Mouse (Mus musculus) spleen, adult 2 months (tissue): ENCODE data around the gene Olfr1261. TPM values are rescaled to one million over a fixed set of nuclear protein-coding genes. Genes with fewer than 3 reads are reported as not detected.

ENCODE experiments used
- DNase-seq, 2 experiments: peaks; one replicate each; pipeline versions ENCODE4 v3.0.0 to v3.0.0-alpha.2; 2012 to 2021; ENCODE audit warnings: low spot score in 2 of 2, low read depth in 1 of 2
- H3K27ac ChIP-seq: fragments of 200-500 bp; 2 replicates; pipeline ENCODE4 v1.5.1; 2012; ENCODE audit warnings: low read length, inconsistent platforms; ENCODE audit not compliant: insufficient read depth
- H3K27me3 ChIP-seq: fragments of 200-500 bp; 2 replicates; pipeline ENCODE4 v1.6.1; 2012; ENCODE audit warnings: mild to moderate bottlenecking, moderate library complexity, low read length, inconsistent platforms; ENCODE audit not compliant: control insufficient read depth, insufficient read depth
- H3K36me3 ChIP-seq: fragments of 200-500 bp; 2 replicates; pipeline ENCODE4 v1.6.1; 2012; ENCODE audit warnings: mild to moderate bottlenecking, low read length, inconsistent platforms; ENCODE audit not compliant: control insufficient read depth, insufficient read depth
- H3K4me1 ChIP-seq: fragments of 200-500 bp; 2 replicates; pipeline ENCODE4 v1.6.1; 2011; ENCODE audit warnings: inconsistent platforms; ENCODE audit not compliant: control insufficient read depth, insufficient read depth, insufficient read length
- H3K4me3 ChIP-seq: fragments of 200-500 bp; 2 replicates; pipeline ENCODE4 v1.5.1; 2011; ENCODE audit warnings: mild to moderate bottlenecking, inconsistent platforms; ENCODE audit not compliant: insufficient read depth, insufficient read length; ENCODE audit errors: extremely low read depth
- CTCF ChIP-seq: fragments of 200-500 bp; IDR thresholded peaks from 2 replicates; pipeline ENCODE4 v1.5.1; 2011; ENCODE audit warnings: mild to moderate bottlenecking, inconsistent platforms; ENCODE audit not compliant: insufficient read depth, insufficient read length, insufficient replicate concordance; ENCODE audit errors: extremely low read depth
- POLR2A ChIP-seq: fragments of 200-500 bp; IDR thresholded peaks from 2 replicates; pipeline ENCODE4 v1.6.1; 2011; ENCODE audit warnings: low read depth, low read length, inconsistent platforms
- WGBS: fragments of 180-500 bp; shearing (Covaris S2); methylation state at CpG from one replicate; pipeline ENCODE4 v1.1.7; 2018; 5-methylcytosine and 5-hydroxymethylcytosine counted together
- polyA plus RNA-seq: library from polyadenylated mRNA; depleted of rRNA; stranded (reverse); fragments of >200 nt; gene quantifications from 2 replicates; pipeline ENCODE4 v1.2.3, GENCODE M21; 2012; rRNA removed

Gene Olfr1261
- not detected in 2 replicates for polyA plus RNA-seq

DNA sequence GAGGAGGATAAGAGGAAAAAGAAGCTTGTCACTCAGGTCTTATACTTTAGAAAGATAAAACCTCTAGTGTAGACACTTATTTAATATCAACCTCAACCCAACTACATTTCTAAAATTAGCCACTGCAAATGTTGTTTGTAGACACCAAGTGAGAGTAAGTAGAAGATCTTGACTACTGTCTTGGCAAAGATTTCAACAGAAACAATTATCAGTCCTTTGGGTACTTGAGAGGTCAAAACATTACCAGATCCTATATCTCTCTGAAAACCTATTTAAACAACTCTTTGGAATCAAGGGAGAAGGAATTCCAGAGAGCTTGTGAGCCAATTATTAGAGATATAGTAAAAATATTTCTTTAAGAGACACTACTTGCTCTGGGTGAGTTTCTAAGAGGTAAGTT is at the start of gene Olfr1261:
TSS of gene Olfr1261 (plus strand) at position 301 of the 400 bp plus-strand sequence.
- H3K27me3 ChIP-seq: no peaks in the 10 kb centered on the region
- no peak within 1 kb of the TSS for H3K27ac ChIP-seq
- H3K36me3 ChIP-seq: no peaks in the 10 kb centered on the region
- no peaks in the 10 kb centered on the region for H3K4me1 ChIP-seq
- TF ChIP-seq CTCF (no peak), POLR2A (no peak)
- no peak for DNase-seq
- H3K4me3 ChIP-seq: no peak within 1 kb of the TSS

DNA sequence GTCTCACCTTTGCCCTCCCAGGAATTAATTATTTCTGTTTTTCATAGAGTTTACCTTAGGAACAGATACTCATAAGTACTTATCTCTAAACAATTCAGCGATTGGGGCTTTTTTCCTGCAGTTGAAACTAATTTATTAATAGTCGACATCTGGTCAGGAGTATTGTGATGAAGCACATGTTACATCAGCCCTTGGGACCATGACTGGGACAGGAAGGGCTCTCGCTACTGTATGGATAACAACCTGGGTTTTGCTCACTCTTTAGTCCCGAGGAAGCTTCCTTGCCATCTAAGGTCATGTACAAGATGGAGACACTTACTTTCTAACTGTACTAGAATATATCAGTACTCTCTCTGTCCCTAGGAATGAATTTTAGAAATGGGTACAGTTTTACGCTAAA is 42.5 kb upstream of the Olfr1261 start, which contains the start of gene Olfr1259:
TSS of gene Olfr1259 (minus strand) at position 101 of the 400 bp plus-strand sequence.
- Histone ChIP-seq H3K4me3 (no peak within 1 kb of the TSS), H3K27me3 (no peaks in the 10 kb centered on the region), H3K36me3 (no peaks in the 10 kb centered on the region), H3K4me1 (no peaks in the 10 kb centered on the region), H3K27ac (no peak within 1 kb of the TSS)
- TF ChIP-seq POLR2A: no peak
- no peak for TF ChIP-seq CTCF
- DNase-seq: no peak
- 84% methylated on average over 5 of the region's 5 CpGs for WGBS

DNA sequence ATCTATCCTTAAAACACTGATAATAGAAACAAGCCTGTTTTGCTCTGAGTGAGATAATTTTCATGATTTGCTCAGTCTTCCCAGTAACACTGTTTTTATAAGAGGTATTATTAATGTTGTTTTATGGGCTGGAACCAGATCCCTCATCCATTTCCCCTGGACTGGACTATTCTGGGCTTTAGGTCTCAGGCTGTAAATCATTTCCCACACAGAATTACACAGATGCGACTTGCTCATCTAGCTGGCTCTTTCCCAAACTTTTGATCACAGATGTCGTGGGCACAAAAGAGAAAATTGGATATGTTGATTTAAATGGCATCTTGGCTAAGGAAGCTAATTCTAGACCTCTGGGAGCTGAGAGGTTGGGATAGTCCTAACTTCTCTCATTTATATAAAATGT is 16.8 kb upstream of the Olfr1261 start, which contains the start of gene Olfr1260:
TSS of gene Olfr1260 (plus strand) at position 157 of the 400 bp plus-strand sequence.
- no peaks in the 10 kb centered on the region for H3K36me3 ChIP-seq
- no peak within 1 kb of the TSS for H3K27ac ChIP-seq
- WGBS: 66% methylated on average over 2 of the region's 2 CpGs
- no peak within 1 kb of the TSS for H3K4me3 ChIP-seq
- H3K27me3 ChIP-seq: no peaks in the 10 kb centered on the region
- DNase-seq: no peak
- H3K4me1 ChIP-seq: no peaks in the 10 kb centered on the region
- TF ChIP-seq CTCF (no peak), POLR2A (no peak)

DNA sequence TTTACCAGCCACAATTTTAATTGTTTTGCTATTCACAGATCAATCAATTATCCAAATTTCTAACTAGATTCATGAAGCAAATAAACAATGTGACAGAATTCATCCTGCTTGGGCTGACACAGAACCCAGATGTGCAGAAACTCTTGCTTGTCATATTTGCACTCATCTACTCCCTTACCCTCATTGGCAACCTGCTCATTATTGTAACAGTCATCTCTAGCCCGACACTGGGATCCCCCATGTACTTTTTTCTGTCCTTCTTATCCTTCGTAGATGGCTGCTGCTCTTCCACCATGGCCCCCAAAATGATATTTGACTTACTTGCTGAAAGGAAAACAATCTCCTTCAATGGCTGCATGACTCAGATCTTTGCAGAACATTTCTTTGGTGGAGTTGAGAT is 13.3 kb upstream of the Olfr1261 start:
- TF ChIP-seq POLR2A (no peak), CTCF (no peak)
- no peaks in the 10 kb centered on the region for H3K4me1 ChIP-seq
- no peaks in the 10 kb centered on the region for H3K27me3 ChIP-seq
- WGBS: 79% methylated on average over 2 of the region's 2 CpGs
- H3K4me3 ChIP-seq: no peak overlapping the region
- H3K27ac ChIP-seq: no peak overlapping the region
- no peak for DNase-seq
- H3K36me3 ChIP-seq: no peaks in the 10 kb centered on the region

DNA sequence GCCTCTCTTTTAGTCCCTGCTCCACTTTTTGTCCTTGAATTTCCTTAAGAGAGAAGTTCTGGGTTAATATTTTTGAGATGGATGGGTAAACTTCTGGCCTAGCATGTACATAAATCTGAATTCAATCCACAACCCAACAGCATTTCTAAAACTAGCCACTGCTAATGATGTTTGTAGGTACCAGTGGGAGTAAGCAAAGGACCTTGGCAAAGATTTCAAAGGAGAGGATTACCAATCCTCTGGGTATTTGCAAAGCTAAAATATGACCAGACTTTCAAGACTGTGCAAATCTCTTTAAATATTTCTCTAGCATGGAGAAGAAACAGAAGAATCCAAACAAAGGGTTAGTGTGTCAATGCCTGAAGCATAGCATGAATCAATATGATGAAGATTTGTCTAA is 8.8 kb downstream of the Olfr1261 start, which contains the start of gene Olfr1262:
TSS of gene Olfr1262 (plus strand) at position 301 of the 400 bp plus-strand sequence.
- Histone ChIP-seq H3K36me3 (no peaks in the 10 kb centered on the region), H3K4me1 (no peaks in the 10 kb centered on the region), H3K4me3 (no peak within 1 kb of the TSS), H3K27ac (no peak within 1 kb of the TSS), H3K27me3 (no peaks in the 10 kb centered on the region)
- no peak for DNase-seq
- TF ChIP-seq POLR2A: no peak
- no peak for TF ChIP-seq CTCF

DNA sequence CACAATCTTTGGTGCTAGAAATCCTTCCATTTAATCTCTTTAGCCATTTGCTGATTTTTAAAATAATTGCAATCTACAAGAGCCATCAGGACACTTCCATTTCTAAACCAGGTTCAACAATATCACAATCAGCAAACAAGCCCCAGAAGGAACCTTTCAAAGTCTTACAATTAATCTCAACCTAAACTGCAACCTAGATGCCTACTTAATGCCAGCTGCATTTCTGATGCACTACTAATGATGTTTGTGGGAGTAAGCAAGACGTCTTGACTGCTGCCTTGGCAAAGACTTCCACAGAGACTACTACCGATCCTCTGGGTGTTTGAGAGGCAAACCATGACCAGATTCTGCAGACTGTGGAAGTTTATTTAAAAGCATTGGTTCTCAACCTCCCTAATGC is 20.8 kb downstream of the Olfr1261 start, which contains the start of gene Olfr1263:
TSS of gene Olfr1263 (plus strand) at position 301 of the 400 bp plus-strand sequence.
- no peaks in the 10 kb centered on the region for H3K4me1 ChIP-seq
- no peaks in the 10 kb centered on the region for H3K36me3 ChIP-seq
- TF ChIP-seq POLR2A: no peak
- TF ChIP-seq CTCF: no peak
- no peak within 1 kb of the TSS for H3K4me3 ChIP-seq
- 91% methylated on average over 2 of the region's 2 CpGs for WGBS
- H3K27ac ChIP-seq: no peak within 1 kb of the TSS
- DNase-seq: no peak
- no peaks in the 10 kb centered on the region for H3K27me3 ChIP-seq

DNA sequence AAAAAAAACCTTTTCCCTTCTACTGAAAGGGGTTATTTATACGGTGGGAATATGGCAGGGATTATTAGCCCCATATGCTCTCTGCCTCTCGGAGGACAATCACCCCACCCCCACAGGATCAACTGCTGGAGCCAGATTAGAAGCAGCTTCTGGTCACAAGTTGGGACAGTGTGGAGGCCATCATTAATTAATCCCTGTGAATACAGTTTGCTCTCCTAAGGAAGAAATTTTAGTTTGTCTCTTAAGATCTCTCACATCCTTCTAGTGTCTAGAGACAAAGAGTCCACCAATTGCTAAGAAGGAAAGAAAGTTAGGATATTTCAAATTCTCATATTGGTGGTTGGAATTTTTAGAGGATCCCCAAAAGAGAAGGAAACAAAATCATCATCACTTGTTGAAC is 34.5 kb downstream of the Olfr1261 start, which contains the start of gene Olfr1264:
TSS of gene Olfr1264 (minus strand) at position 101 of the 400 bp plus-strand sequence.
- no peak for DNase-seq
- H3K27me3 ChIP-seq: no peaks in the 10 kb centered on the region
- 81% methylated on average over 2 of the region's 2 CpGs for WGBS
- no peaks in the 10 kb centered on the region for H3K36me3 ChIP-seq
- TF ChIP-seq POLR2A (no peak), CTCF (no peak)
- H3K4me3 ChIP-seq: no peak within 1 kb of the TSS
- no peaks in the 10 kb centered on the region for H3K4me1 ChIP-seq
- H3K27ac ChIP-seq: no peak within 1 kb of the TSS
